Mouse (Mus musculus) embryonic facial prominence, embryonic 12.5 days (tissue): ENCODE data around the gene Pip5k1b. TPM values are rescaled to one million over a fixed set of nuclear protein-coding genes. Genes with fewer than 3 reads are reported as not detected.

ENCODE experiments used
- ATAC-seq: fragments of 200-750 bp; cut with Nextera tagmentation; 2 replicates; pipeline ENCODE4 v1.8.0; 2017; ENCODE audit not compliant: insufficient number of reproducible peaks, insufficient read depth, low FRiP score, low TSS enrichment
- H3K27ac ChIP-seq: fragments of 300-500 bp; sonication (generic); 2 replicates; pipeline ENCODE4 v1.5.1; 2016; ENCODE audit warnings: mild to moderate bottlenecking
- H3K27me3 ChIP-seq: fragments of 300-500 bp; sonication (generic); 2 replicates; pipeline ENCODE4 v1.6.1; 2016; ENCODE audit warnings: mild to moderate bottlenecking, moderate library complexity
- H3K36me3 ChIP-seq: fragments of 300-500 bp; sonication (generic); 2 replicates; pipeline ENCODE4 v1.6.1; 2016; ENCODE audit warnings: mild to moderate bottlenecking
- H3K4me1 ChIP-seq: fragments of 300-500 bp; sonication (generic); 2 replicates; pipeline ENCODE4 v1.6.1; 2016
- H3K4me2 ChIP-seq: fragments of 300-500 bp; sonication (generic); replicated peaks from 2 replicates; pipeline ENCODE4 v1.6.1; 2016; ENCODE audit warnings: mild to moderate bottlenecking, moderate library complexity
- H3K4me3 ChIP-seq: fragments of 300-500 bp; sonication (generic); 2 replicates; pipeline ENCODE4 v1.5.1; 2016; ENCODE audit warnings: mild to moderate bottlenecking
- H3K9ac ChIP-seq: fragments of 300-500 bp; sonication (generic); 2 replicates; pipeline ENCODE4 v1.6.1; 2016; ENCODE audit warnings: mild to moderate bottlenecking, moderate library complexity
- H3K9me3 ChIP-seq: fragments of 300-500 bp; sonication (generic); 2 replicates; pipeline ENCODE4 v1.6.1; 2016; ENCODE audit warnings: mild to moderate bottlenecking, moderate library complexity
- WGBS: fragments of 180-500 bp; shearing (Covaris S2); methylation state at CpG from one replicate; pipeline ENCODE4 v1.1.7; 2016; 5-methylcytosine and 5-hydroxymethylcytosine counted together
- polyA plus RNA-seq: library from polyadenylated mRNA; unstranded; fragments of >200 nt; fragmentation: Nextera tagmentation; extraction: Ambion mirVana; gene quantifications from 2 replicates; pipeline ENCODE4 v1.2.1, GENCODE M21; 2016

The Pip5k1b gene
- polyA plus RNA-seq, 1 experiment from 2014 or later: 2.0 TPM

DNA sequence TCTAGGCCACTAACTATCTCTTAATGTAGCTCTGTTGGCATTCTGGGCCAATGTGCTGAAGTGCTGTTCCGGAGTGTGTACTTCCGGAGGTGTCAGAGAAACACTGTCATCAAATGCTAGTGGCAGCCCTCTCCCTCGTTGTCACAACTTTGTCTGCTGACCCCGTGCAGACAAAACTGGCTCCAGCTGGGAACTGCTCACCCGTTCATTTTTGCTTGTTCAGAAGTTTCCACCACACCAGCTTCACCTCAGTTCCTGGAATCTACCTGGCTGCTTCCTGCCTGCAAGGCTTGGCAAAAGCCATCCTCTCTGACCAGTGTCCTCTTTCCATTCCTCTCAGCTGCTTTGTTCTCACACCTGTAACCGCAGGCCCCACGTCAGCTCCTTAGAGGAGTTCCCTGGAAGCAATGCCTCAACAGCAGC, 128.9 kb downstream of the Pip5k1b start:
- 82% methylated on average over 7 of the region's 7 CpGs for WGBS

DNA sequence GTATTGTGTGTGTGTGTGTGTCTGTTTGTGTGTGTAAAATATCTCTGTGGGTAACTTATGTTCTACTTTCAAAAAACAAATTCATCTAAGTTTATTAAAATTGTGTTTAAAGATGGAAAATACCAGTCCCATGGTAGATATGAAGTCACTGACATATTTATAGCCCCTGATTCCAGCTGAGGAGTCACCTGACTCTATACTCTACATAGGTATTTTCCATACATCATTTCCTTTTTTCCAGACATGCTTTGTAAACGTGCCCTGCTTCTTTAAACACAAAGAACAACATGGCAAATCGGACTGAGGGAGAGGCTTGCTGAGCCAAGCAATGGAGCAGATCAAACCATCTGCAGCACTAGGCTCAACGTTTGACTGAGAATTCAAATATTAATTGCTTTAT, 137.6 kb downstream of the Pip5k1b start:
- 62% methylated on average over 3 of the region's 3 CpGs for WGBS

More for the DNA sequence above, 128.9 kb downstream of the Pip5k1b start:
- Histone ChIP-seq H3K4me3 (no peak overlapping the region), H3K36me3 (no peaks in the 10 kb centered on the region), H3K9me3 (no peaks in the 10 kb centered on the region), H3K4me1 (no peaks in the 10 kb centered on the region), H3K27ac (no peak overlapping the region), H3K27me3 (no peaks in the 10 kb centered on the region), H3K4me2 (no peak overlapping the region), H3K9ac (no peak overlapping the region)
- ATAC-seq: no peak

DNA sequence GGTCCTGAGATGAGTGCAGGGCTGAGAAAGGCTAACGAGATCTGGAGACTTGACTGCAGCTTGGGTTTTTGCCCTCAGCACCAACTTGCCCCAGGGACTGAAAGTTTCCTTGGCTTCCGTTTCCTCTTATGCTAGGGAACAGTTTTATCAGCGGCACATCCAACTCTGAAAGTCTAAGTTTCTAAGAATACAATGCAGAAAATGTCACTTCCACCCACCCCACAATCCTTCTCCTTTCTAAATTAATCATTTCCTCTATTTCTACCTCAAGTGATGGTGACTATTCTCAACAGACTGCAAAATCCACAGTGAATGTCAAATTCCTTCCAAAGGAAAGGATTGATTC, 138.0 kb downstream of the Pip5k1b start:
- Histone ChIP-seq H3K36me3 (no peaks in the 10 kb centered on the region), H3K27ac (no peak overlapping the region), H3K4me2 (no peak overlapping the region), H3K27me3 (no peaks in the 10 kb centered on the region), H3K9ac (no peak overlapping the region), H3K4me3 (no peak overlapping the region), H3K4me1 (no peaks in the 10 kb centered on the region), H3K9me3 (no peaks in the 10 kb centered on the region)
- WGBS: 75% methylated on average over 3 of the region's 3 CpGs
- ATAC-seq: no peak

More for the DNA sequence above, 137.6 kb downstream of the Pip5k1b start:
- no peaks in the 10 kb centered on the region for H3K9me3 ChIP-seq
- no peak for ATAC-seq
- H3K27ac ChIP-seq: no peak overlapping the region
- H3K4me1 ChIP-seq: no peaks in the 10 kb centered on the region
- no peaks in the 10 kb centered on the region for H3K27me3 ChIP-seq
- H3K4me3 ChIP-seq: no peak overlapping the region
- no peak overlapping the region for H3K4me2 ChIP-seq
- H3K9ac ChIP-seq: no peak overlapping the region
- H3K36me3 ChIP-seq: no peaks in the 10 kb centered on the region

DNA sequence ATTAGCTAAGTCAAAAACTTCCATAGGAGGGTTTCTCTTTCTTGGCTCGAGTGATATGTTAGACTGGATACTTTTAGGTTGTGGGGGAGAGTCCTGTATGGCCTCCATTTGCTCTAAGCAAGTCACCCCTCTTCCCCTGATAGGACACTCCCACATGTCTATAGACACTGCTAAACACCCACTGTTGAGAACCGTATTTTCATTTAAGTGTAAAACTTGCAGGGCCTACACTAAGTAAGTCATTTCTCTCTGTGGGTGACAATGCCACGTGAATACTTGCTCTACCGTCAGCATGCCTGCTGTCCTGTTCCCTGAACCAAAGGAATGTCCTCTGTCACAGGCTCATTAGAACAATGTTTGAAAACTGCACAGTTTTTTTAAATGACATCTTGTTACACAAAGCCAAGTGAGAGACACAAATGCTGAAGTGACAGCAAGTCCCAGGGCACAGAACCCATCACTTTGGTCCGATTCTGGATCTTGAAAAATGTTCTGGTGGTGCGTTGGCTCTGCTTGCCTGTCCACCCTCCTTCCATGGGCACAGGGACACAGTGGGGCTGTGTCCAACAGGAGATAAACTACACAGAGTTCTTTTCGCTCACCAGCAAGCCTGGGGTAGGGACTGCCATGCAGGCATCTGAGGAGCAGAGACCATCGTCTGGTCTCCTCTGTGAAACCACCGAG, 138.6 kb downstream of the Pip5k1b start:
- H3K27me3 ChIP-seq: no peaks in the 10 kb centered on the region
- H3K4me2 ChIP-seq: no peak overlapping the region
- H3K27ac ChIP-seq: no peak overlapping the region
- ATAC-seq: no peak
- H3K36me3 ChIP-seq: no peaks in the 10 kb centered on the region
- no peak overlapping the region for H3K9ac ChIP-seq
- H3K4me3 ChIP-seq: no peak overlapping the region
- H3K9me3 ChIP-seq: no peaks in the 10 kb centered on the region
- no peaks in the 10 kb centered on the region for H3K4me1 ChIP-seq
- 85% methylated on average over 9 of the region's 9 CpGs for WGBS

DNA sequence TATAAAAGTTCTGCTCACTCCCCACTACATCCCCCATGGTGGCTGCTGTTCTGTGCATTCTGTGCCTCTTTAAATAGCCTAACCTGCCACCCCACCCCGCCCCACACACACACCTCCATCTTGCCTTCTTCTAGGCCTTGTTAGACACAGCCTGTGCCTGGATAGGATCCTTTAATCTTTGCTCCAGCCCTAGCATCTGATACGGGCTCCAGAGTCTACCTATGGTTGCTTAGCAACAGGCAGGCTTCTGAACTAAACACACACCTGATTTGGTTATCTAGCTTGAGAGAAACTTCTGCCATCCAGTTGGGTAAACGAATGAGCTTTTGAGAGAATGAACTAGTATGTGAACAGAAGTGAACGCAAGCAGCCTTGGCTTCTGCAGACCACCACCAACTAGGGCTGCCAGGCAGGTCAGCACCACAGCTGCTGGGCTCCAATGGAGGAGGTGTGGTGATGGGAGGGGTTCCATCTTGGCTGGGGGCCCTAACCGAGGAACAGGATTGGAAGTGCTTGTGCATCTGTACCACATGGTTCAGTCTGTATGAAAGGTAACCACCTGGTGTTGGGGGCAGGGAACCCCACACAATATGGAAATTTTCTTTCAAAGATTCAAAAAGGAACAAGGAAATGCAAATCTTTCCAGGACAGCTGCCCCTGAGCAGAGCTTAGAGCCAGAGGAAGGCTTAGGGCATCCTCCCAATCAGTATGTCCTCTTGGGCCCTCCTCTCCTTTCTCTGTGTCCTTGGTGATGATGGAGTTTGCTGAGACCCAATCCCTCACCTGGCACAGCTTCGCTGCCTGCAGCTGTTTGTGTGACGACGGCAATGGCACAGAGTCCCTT, 139.7 kb downstream of the Pip5k1b start:
- H3K4me3 ChIP-seq: no peak overlapping the region
- H3K27ac ChIP-seq: no peak overlapping the region
- ATAC-seq: no peak
- no peak overlapping the region for H3K9ac ChIP-seq
- no peaks in the 10 kb centered on the region for H3K27me3 ChIP-seq
- no peak overlapping the region for H3K4me2 ChIP-seq
- no peaks in the 10 kb centered on the region for H3K36me3 ChIP-seq
- 80% methylated on average over 8 of the region's 8 CpGs for WGBS
- no peaks in the 10 kb centered on the region for H3K4me1 ChIP-seq
- H3K9me3 ChIP-seq: no peaks in the 10 kb centered on the region

DNA sequence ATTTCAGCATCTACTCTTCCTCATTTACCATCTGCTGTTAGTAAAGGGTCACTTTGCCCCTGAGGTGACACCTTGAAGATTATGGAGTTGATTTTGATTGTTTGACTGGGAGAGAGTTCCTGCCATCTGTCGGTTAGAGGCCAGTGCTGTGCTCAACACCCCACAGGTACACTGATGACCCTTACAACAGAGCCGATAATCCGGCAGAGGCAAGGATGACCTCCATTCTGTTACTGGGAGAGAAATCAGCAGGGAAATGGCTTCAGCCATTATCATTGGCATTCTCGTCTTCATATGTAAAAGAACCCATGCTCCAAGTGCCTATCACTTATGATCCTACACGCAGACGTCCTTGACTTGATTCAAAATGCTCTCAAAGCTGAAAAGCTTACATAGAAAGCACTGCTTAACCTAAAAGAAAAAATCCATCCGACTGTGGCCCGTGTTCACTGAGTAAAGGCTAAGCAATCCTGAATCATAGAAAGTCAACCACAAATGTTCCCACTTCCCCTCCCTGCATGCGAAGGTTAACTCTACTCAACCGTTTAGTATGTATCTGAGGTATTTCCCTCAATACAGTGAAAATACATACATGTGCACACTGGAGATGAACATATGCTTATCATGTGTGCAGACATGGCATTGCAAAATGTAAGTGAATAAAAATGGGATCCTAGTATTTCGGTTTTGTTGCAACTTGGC, 146.7 kb downstream of the Pip5k1b start:
- Histone ChIP-seq H3K4me2 (no peak overlapping the region), H3K27me3 (no peaks in the 10 kb centered on the region), H3K36me3 (no peaks in the 10 kb centered on the region), H3K4me1 (no peaks in the 10 kb centered on the region), H3K9me3 (no peaks in the 10 kb centered on the region), H3K27ac (no peak overlapping the region), H3K9ac (no peak overlapping the region), H3K4me3 (no peak overlapping the region)
- 89% methylated on average over 11 of the region's 11 CpGs for WGBS
- ATAC-seq: no peak

DNA sequence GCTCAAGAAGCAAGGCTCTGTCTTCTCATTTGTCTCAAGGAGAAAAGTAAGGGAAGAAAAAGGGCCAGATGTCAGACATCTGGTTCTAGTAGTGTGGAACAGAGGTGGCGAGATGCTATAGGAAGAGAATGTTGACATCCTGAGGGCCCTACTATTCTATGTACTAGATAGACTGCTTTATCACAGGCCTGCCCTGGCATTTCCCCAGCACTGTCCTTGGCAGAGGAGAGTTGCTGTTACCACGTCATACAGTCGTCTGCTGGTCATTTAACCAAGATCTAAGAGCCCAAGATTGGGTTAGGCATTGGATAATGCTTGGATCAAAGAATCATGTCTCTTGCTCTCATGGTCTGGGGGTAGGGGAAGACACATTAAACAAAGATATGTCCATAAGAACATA, 151.0 kb downstream of the Pip5k1b start:
- Histone ChIP-seq H3K4me1 (no peaks in the 10 kb centered on the region), H3K4me3 (no peak overlapping the region), H3K27me3 (no peaks in the 10 kb centered on the region), H3K36me3 (no peaks in the 10 kb centered on the region), H3K27ac (no peak overlapping the region), H3K4me2 (no peak overlapping the region), H3K9me3 (no peaks in the 10 kb centered on the region), H3K9ac (no peak overlapping the region)
- no peak for ATAC-seq
- WGBS: 86% methylated on average over 3 of the region's 3 CpGs

DNA sequence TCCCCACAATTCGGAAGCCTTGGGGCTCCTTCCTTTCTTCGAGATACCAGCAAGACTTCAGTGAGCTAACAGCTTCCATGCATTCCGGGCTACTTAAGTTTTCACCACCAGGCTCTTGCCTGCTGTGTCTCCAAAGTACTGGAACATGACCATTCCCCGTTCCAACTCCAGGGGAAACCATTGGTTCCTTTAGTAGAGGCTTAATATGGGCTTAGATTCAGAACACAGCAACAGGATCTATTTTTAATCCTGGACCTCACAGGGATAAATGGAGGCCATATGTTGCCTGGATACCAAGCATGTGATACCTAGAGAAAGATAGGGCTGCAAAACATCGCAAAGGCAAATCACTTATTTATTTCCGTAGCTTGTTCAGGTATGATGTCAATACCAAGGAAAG, 152.4 kb downstream of the Pip5k1b start:
- no peak overlapping the region for H3K4me2 ChIP-seq
- H3K4me3 ChIP-seq: no peak overlapping the region
- no peaks in the 10 kb centered on the region for H3K4me1 ChIP-seq
- ATAC-seq: no peak
- no peaks in the 10 kb centered on the region for H3K27me3 ChIP-seq
- 87% methylated on average over 6 of the region's 6 CpGs for WGBS
- no peaks in the 10 kb centered on the region for H3K9me3 ChIP-seq
- H3K9ac ChIP-seq: no peak overlapping the region
- H3K27ac ChIP-seq: no peak overlapping the region
- no peaks in the 10 kb centered on the region for H3K36me3 ChIP-seq

DNA sequence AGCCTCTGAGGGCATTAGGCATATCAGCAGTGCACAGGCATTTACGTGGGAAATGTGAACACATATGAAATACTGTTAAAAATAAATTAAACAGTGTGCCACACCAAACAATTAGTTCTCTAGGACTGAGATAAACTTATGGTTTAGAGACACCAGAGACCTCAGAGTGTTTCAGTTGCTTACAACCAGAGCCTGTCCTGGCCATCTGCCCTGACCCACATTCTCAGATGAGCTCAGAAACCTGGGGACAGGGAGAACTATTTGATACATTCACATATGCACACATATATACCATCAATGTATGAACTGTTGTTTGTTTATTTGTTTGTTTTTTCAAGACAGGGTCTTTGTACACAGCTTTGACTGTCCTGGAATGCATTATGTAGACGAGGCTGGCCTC, 161.8 kb downstream of the Pip5k1b start:
- Histone ChIP-seq H3K4me3 (no peak overlapping the region), H3K9me3 (no peaks in the 10 kb centered on the region), H3K27ac (no peak overlapping the region), H3K4me1 (no peaks in the 10 kb centered on the region), H3K4me2 (no peak overlapping the region), H3K27me3 (no peaks in the 10 kb centered on the region), H3K9ac (no peak overlapping the region), H3K36me3 (no peaks in the 10 kb centered on the region)
- ATAC-seq: no peak
- WGBS: 89% methylated on average over 2 of the region's 2 CpGs

DNA sequence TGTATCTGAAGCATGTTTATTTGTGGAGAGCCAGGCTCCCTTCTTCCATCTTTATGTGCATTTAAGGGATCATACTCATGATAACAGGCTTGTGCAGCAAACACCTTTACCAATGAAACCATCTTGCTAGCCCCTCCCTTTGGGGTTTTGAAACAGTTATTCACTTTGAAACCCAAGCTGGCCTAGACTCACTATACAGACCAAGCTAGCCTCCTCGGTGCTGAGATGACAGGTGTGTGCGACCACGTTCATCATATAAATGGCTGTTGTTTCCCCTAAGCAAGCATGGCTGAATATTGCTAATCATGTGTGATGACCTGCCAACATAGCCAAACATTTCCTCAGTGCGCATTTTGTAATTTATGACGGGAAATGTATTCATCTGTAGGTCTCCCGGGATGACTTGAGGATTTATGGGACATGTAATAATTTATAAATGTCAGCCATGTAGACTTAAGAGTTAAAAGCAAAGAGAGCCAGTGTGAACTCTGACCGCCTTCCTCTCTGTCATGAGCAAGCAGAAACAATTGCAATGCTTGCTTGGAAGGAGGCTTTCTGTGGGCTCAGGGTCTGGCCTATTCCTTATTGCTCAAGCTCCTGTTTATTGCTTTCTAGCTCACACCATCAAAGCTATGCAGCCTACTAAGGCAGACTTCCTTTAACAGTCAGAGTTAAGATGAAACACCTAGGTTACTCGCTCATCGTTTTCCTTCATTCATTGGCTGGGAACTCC, 164.0 kb downstream of the Pip5k1b start:
- H3K4me2 ChIP-seq: no peak overlapping the region
- no peak overlapping the region for H3K27ac ChIP-seq
- no peaks in the 10 kb centered on the region for H3K9me3 ChIP-seq
- no peak overlapping the region for H3K9ac ChIP-seq
- no peaks in the 10 kb centered on the region for H3K27me3 ChIP-seq
- H3K4me3 ChIP-seq: no peak overlapping the region
- no peaks in the 10 kb centered on the region for H3K4me1 ChIP-seq
- no peaks in the 10 kb centered on the region for H3K36me3 ChIP-seq
- WGBS: 81% methylated on average over 9 of the region's 9 CpGs
- ATAC-seq: no peak

DNA sequence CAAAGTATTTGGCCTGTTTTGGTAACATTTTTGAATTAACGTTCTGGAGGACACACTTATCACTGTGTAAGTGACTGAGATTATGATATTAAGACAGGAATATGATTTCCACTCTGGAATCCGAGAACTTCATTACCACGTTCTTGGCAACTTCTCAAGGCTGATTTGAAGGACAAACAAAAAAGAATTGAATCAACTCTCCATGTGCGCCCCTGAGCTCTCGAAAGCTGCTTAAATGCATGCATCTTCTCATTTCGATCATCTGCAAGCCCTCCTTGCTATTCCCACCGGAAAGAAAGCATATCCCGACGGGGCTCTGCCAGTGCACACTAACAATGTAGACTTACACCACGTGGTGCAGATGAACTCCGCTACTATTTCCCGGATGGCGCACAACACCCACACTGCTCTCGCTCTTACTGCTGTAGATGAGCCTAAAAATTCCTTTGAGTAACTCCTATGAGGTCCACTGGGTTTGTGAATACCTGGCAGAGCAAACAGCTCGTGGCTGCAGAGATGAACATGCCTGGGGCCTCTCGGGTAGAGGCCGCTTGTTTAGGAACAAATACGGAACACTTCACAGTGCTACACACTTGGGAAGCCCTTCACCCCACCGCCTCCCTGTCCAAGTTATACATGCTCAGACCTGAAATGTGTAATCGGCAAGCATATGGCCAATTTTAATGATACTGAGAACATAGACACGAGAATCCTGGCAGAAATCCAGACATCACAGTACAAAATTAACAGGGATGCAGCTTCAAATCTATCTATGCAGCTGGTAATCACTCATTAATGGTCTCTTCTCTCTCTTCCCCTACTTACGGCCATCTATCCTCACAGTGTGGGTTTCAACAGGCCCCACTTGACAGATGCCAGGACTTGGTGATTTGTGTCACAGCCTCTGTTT, 168.5 kb downstream of the Pip5k1b start:
- H3K4me1 ChIP-seq: no peaks in the 10 kb centered on the region
- no peaks in the 10 kb centered on the region for H3K9me3 ChIP-seq
- H3K4me2 ChIP-seq: no peak overlapping the region
- no peaks in the 10 kb centered on the region for H3K27me3 ChIP-seq
- H3K27ac ChIP-seq: no peak overlapping the region
- ATAC-seq: no peak
- no peaks in the 10 kb centered on the region for H3K36me3 ChIP-seq
- 88% methylated on average over 22 of the region's 22 CpGs for WGBS
- H3K4me3 ChIP-seq: no peak overlapping the region
- H3K9ac ChIP-seq: no peak overlapping the region
